Mouse (Mus musculus): ENCODE results near the gene Gnaz. TPM values are rescaled to one million over a fixed set of nuclear protein-coding genes. Genes with fewer than 3 reads are reported as not detected.
A peak's percentile ranks its signal among the peaks of the same experiment; 100 is the strongest.

Gnaz gene
- polyA plus RNA-seq, 1 experiment from 2014 or later, result 5.6 TPM

DNA sequence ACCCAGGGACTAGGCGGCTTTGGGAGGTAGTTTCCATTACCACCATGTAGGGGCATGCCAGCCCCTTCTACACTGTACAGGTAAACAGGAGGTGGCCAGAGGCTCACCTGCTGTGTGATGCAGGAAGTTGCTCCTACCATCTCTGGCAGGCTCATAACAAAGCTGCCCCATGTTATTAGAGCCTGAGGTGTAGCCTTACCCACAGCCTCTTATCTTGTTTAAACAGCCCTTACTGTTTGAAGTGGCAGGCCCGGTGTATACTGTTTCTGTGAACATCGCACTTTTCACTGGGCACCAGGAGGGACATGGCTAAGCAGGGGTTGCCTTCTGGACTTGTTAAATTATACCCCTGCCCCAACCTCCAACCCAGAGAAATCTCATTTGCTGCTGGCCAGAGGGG lies 37.1 kb downstream of the Gnaz start:
- H3K27me3 ChIP-seq (replicated peaks), result no peaks in the 10 kb centered on the region
- H3K27ac ChIP-seq, result no peak overlapping the region
- H3K4me2 ChIP-seq, result no peak overlapping the region
- WGBS, result 59% methylated on average over 3 of the region's 3 CpGs
- H3K9ac ChIP-seq, result no peak overlapping the region
- no peak overlapping the region for H3K4me3 ChIP-seq (replicated peaks)
- no peaks in the 10 kb centered on the region for H3K9me3 ChIP-seq
- peak; percentile 82 for ATAC-seq (ENCODE audit: insufficient read depth, low FRiP score, low read depth)
- 0 out of 2 replicates have a peak, but pooled peaks cover 6% of the 10 kb centered on the region for H3K4me1 ChIP-seq
- no peaks in the 10 kb centered on the region for H3K36me3 ChIP-seq

DNA sequence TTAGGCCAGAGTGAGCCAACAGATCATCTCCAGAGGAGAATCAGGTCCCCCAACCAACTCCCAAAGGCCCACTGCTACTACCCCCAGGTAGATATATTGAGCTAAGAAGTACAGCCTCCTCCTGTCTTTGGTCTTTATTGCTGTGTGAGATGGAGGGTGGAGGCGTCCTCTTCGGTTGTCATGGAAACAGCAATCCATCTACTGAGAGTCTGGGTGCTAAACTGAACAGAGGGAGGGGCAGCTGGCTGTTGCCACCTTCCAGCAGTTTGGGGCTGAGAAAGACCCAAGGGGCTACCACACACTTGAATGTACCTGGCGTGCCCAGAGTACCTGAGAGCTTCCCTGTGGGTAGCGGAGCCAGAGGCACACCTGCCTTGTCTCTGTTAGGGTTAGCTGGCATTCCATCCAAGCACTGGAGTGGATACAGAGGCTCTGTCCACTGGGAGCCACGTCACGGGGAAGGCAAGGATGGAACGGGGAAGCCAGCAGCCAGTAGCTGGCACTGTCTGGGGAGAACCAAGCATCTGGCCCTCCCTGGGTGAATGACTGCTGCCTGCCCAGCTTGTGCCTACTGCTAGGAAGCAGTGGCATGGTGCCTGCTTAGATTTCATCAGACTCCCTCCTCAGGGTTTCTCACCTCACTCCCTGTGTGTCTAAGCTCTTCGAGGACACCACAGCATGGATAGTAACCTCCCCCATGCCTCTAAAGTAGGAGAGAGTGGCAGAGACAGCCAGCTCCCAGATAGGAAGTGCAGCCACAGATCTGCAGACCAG lies 40.1 kb downstream of the Gnaz start:
- Histone ChIP-seq H3K4me1 (0 out of 2 replicates have a peak, but pooled peaks cover 6% of the 10 kb centered on the region), H3K36me3 (no peaks in the 10 kb centered on the region), H3K4me3 (replicated peaks) (no peak overlapping the region), H3K27ac (no peak overlapping the region), H3K4me2 (no peak overlapping the region), H3K9ac (no peak overlapping the region), H3K9me3 (no peaks in the 10 kb centered on the region), H3K27me3 (replicated peaks) (no peaks in the 10 kb centered on the region)
- 69% methylated on average over 8 of the region's 8 CpGs for WGBS
- ATAC-seq (ENCODE audit: insufficient read depth, low FRiP score, low read depth), result no peak

DNA sequence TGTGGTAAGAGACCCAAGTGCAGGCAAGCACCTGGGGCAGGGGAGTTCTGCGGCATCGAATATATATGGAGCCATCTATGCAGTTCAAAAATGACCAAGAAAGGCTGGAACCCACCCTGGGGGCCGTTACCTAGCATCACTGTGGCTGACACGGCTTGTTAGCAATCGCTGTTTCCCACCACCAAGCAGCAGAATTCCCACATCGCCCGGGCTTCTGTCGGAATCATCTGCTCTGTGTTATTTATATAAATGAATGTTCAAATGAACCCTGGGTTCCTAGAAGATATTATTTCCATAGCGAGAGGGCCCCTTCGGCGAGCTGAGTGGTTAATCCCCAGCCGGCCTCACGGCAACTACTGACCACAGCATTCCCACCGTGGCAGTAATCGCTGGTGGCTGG lies 43.7 kb downstream of the Gnaz start:
- Histone ChIP-seq H3K9me3 (no peaks in the 10 kb centered on the region), H3K4me2 (no peak overlapping the region), H3K27ac (no peak overlapping the region), H3K9ac (no peak overlapping the region), H3K4me1 (no peaks in the 10 kb centered on the region), H3K4me3 (replicated peaks) (no peak overlapping the region), H3K36me3 (no peaks in the 10 kb centered on the region), H3K27me3 (replicated peaks) (no peaks in the 10 kb centered on the region)
- ATAC-seq (ENCODE audit: insufficient read depth, low FRiP score, low read depth), result no peak
- WGBS, result 80% methylated on average over 15 of the region's 15 CpGs

DNA sequence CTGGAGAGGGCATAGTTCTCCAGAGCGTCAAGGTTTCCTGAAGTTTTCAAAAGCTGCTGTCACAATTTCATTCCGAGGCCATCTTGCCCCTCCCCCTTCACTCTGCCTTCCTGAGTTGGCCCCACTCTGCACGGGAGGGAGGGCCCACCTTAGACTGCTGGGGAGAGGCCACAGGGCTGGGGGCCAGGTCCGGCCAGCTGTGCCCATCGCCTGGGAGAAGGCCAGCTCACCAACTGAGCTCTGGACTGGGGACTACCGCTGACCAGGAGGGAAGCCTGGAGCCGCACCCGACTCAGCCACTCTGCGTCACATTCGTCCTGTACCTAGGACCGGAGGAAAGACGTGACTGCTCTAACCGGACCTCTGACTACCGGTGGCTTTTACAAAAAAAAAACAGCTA lies 48.5 kb downstream of the Gnaz start:
- Histone ChIP-seq H3K4me3 (replicated peaks) (no peak overlapping the region), H3K9ac (no peak overlapping the region), H3K9me3 (no peaks in the 10 kb centered on the region), H3K36me3 (no peaks in the 10 kb centered on the region), H3K27me3 (replicated peaks) (no peaks in the 10 kb centered on the region), H3K4me1 (no peaks in the 10 kb centered on the region), H3K4me2 (no peak overlapping the region), H3K27ac (no peak overlapping the region)
- WGBS, result 58% methylated on average over 14 of the region's 14 CpGs
- ATAC-seq (ENCODE audit: insufficient read depth, low FRiP score, low read depth), result no peak

DNA sequence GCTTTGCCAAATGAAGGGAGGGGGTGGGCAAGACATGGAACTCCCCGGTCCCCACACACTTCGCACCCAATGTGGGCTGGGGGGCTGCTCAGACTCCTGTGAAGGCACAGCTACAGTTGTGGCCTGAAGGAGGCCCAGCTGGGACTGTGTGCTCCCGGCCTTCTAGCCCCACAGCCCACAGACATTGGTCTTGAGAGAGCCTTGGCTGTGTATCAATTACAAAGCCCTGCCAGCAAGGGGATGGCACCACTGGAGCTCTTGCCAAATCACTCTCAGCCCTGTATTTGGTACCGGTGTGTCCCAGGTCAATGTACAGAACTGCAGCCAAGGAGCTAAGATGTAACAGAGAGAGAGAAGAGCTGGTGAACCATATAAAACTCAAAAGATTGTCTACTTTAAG lies 49.5 kb downstream of the Gnaz start:
- H3K9ac ChIP-seq, result no peak overlapping the region
- no peak for ATAC-seq (ENCODE audit: insufficient read depth, low FRiP score, low read depth)
- H3K27ac ChIP-seq, result no peak overlapping the region
- WGBS, result 86% methylated on average over 4 of the region's 4 CpGs
- H3K4me1 ChIP-seq, result no peaks in the 10 kb centered on the region
- H3K36me3 ChIP-seq, result no peaks in the 10 kb centered on the region
- H3K27me3 ChIP-seq (replicated peaks), result no peaks in the 10 kb centered on the region
- H3K4me3 ChIP-seq (replicated peaks), result no peak overlapping the region
- no peaks in the 10 kb centered on the region for H3K9me3 ChIP-seq
- no peak overlapping the region for H3K4me2 ChIP-seq

DNA sequence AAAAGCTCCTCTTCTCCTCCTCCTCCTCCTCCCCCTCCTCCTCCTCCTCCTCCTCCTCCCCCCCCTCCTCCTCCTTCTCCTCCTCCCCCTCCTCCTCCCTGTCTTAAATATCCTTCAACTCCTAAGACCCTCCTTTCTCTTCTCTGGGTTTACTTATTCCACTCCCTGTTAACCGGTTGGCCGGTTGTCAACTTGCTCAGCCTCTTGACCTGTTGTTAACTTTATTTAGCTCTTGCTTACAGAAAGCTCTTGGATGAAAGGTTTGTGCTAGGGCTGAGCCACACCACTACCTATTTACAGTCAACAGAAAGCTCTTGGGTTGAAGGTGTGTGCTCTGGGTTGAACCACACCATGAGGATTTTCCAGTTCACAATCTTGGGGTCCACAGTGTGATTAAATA lies 53.3 kb downstream of the Gnaz start:
- whole genome bisulfite sequencing, result 25% methylated on average over 2 of the region's 2 CpGs
- no peak overlapping the region for H3K4me3 ChIP-seq (replicated peaks)
- no peak overlapping the region for H3K27ac ChIP-seq
- no peaks in the 10 kb centered on the region for H3K9me3 ChIP-seq
- H3K27me3 ChIP-seq (replicated peaks), result no peaks in the 10 kb centered on the region
- no peaks in the 10 kb centered on the region for H3K4me1 ChIP-seq
- no peak for ATAC-seq (ENCODE audit: insufficient read depth, low FRiP score, low read depth)
- no peak overlapping the region for H3K9ac ChIP-seq
- H3K4me2 ChIP-seq, result no peak overlapping the region
- H3K36me3 ChIP-seq, result no peaks in the 10 kb centered on the region

DNA sequence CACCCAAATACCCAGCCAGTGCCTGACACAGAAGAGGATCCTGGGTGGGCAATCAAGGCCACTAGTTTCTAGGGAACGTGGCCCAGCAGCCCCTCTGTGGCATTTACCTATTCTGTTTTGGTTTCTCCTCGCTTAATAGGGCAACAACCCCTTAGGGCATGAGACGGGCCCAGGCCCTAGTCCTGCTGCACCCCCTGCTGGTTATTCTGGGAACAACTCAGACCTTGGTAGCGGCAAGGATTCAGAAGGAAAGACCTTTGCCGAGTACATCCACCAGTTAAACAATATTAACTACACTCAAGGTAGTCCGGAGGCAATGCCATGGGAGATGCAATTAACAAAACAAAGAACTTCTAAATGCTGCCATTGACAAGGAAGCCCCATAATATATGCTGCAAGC lies 54.2 kb downstream of the Gnaz start:
- H3K27ac ChIP-seq, result no peak overlapping the region
- H3K4me3 ChIP-seq (replicated peaks), result no peak overlapping the region
- H3K9ac ChIP-seq, result no peak overlapping the region
- peak; percentile 36; the same call in 1 of the 2 replicates for ATAC-seq (ENCODE audit: insufficient read depth, low FRiP score, low read depth)
- H3K9me3 ChIP-seq, result no peaks in the 10 kb centered on the region
- no peak overlapping the region for H3K4me2 ChIP-seq
- no peaks in the 10 kb centered on the region for H3K36me3 ChIP-seq
- no peaks in the 10 kb centered on the region for H3K27me3 ChIP-seq (replicated peaks)
- no peaks in the 10 kb centered on the region for H3K4me1 ChIP-seq
- WGBS, result 11% methylated on average over 6 of the region's 6 CpGs

DNA sequence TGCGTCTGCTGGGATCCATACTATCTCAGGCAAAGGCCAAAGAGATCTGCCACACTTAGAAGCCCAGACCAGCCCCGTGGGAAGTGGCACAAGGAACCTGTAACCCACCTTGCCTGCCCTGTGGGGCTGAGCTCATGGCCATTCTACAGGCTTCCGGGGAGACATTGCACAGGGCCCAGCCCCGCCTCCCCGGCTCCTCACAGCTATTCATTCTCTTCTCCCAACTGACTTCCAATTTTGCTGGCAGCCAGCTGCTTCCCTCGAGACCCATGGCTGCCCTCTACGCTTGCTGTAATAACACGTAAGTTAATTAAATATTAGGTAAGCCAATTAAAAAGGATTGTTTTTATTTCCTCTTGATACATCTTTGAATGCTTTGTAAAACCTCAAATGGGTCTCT lies 59.5 kb downstream of the Gnaz start:
- Histone ChIP-seq H3K4me3 (replicated peaks) (no peak overlapping the region), H3K36me3 (no peaks in the 10 kb centered on the region), H3K9ac (no peak overlapping the region), H3K9me3 (no peaks in the 10 kb centered on the region), H3K4me2 (no peak overlapping the region), H3K27ac (no peak overlapping the region), H3K27me3 (replicated peaks) (no peaks in the 10 kb centered on the region), H3K4me1 (no peaks in the 10 kb centered on the region)
- 68% methylated on average over 8 of the region's 8 CpGs for WGBS
- ATAC-seq (ENCODE audit: insufficient read depth, low FRiP score, low read depth), result no peak

DNA sequence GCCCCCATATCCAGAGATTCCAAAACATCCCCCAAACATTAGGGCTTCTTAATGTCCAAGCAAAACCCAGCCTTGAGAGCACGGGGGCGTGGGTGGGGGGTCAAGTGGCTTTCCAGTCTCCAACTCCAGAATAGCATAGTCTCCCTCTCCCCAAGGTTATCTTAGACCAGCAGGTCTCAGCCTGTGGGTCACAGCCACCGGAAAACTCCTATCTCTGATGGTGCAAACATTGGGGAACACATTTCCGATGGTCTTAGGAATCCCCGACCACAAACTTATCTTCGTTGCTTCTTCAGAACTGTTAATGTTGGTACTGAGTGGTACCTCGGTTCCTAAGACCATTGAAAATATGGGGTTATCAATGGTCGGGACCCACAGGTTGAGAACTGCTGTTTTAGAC lies 61.8 kb downstream of the Gnaz start:
- Histone ChIP-seq H3K4me2 (no peak overlapping the region), H3K36me3 (no peaks in the 10 kb centered on the region), H3K27ac (no peak overlapping the region), H3K9me3 (no peaks in the 10 kb centered on the region), H3K4me1 (0 out of 2 replicates have a peak, but pooled peaks cover 4% of the 10 kb centered on the region), H3K4me3 (replicated peaks) (no peak overlapping the region), H3K27me3 (replicated peaks) (no peaks in the 10 kb centered on the region), H3K9ac (no peak overlapping the region)
- ATAC-seq (ENCODE audit: insufficient read depth, low FRiP score, low read depth), result no peak
- 82% methylated on average over 8 of the region's 8 CpGs for WGBS

DNA sequence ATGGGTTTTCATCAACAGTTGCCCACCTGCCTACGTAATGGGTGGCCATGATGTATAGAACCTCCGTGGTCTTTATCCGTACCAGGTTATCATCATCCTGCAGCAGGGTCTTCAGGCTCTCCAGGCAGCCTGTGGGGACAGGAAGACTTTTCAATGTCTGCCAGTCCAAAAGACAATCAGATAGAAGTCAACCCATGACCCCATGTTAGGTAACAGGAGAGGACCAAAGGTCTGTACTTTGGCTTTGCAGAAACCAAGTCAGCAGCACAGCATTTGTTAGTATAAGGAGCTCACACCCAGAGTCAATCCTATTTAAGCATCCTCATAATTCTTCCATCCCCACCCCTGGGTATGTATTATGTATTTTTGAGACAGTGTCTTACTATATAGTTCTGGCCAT lies 62.7 kb downstream of the Gnaz start:
- no peaks in the 10 kb centered on the region for H3K9me3 ChIP-seq
- no peak overlapping the region for H3K4me2 ChIP-seq
- WGBS, result 86% methylated on average over 3 of the region's 3 CpGs
- ATAC-seq (ENCODE audit: insufficient read depth, low FRiP score, low read depth), result no peak
- no peaks in the 10 kb centered on the region for H3K36me3 ChIP-seq
- no peak overlapping the region for H3K4me3 ChIP-seq (replicated peaks)
- 0 out of 2 replicates have a peak, but pooled peaks cover 4% of the 10 kb centered on the region for H3K4me1 ChIP-seq
- H3K9ac ChIP-seq, result no peak overlapping the region
- no peaks in the 10 kb centered on the region for H3K27me3 ChIP-seq (replicated peaks)
- no peak overlapping the region for H3K27ac ChIP-seq

DNA sequence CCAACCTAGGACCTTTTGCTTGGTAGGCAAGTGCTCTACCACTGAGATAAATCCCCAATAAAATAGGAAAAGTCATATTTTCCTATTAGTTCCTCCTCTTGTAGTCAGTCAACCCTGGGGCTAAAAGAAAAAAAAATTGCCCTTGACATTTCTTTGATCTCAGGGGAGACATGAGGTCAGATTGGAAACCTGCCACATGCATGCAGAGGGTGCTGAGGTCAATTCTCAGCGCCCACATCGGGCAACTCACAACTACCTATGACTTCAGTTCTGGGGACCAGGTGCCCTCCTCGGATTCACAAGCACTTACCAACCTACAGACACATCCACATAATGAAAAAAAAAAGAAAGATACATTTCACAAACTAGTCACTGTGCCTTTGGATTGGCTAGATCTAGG lies 63.3 kb downstream of the Gnaz start:
- no peak for ATAC-seq (ENCODE audit: insufficient read depth, low FRiP score, low read depth)
- H3K27me3 ChIP-seq (replicated peaks), result no peaks in the 10 kb centered on the region
- no peak overlapping the region for H3K9ac ChIP-seq
- H3K36me3 ChIP-seq, result no peaks in the 10 kb centered on the region
- WGBS, result 77% methylated on average over 3 of the region's 3 CpGs
- H3K4me2 ChIP-seq, result no peak overlapping the region
- H3K27ac ChIP-seq, result no peak overlapping the region
- no peak overlapping the region for H3K4me3 ChIP-seq (replicated peaks)
- no peaks in the 10 kb centered on the region for H3K9me3 ChIP-seq
- H3K4me1 ChIP-seq, result 0 out of 2 replicates have a peak, but pooled peaks cover 4% of the 10 kb centered on the region

DNA sequence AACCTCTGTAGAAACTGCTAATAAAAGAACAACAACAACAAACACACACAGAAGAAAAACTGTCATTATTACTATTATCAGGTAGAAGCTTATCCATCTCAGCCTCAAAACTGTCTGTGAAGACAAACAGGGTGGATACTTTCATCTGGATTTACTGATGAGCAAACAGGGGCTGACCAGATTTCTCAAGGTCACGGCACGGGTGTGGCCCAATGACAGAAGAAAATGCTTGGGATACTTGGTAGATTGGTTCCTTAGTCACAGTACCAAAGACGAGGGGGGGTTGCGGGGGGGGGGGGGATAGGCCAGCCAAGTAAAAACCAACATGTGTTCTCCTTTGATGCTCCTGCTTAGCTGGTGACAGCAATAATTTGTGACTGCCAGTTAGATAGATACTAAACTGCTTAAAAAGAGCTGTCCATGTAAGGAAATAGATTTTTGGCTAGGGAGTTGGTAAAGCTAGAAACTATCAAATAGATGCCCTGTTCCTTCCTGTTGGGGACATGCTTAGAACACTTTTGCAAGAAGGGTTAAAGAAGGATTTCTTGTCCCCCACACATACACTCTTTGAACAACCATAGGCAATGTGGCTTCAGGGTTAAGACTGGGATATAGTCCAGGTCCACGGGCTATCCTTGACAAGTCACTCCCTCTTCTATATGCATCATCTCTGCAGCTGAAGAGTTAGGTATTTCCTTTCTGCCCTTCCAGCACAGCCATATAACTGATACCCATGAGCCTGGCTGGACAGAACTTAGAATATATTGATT lies 64.6 kb downstream of the Gnaz start:
- no peak overlapping the region for H3K27ac ChIP-seq
- no peak overlapping the region for H3K9ac ChIP-seq
- no peak overlapping the region for H3K4me3 ChIP-seq (replicated peaks)
- H3K27me3 ChIP-seq (replicated peaks), result no peaks in the 10 kb centered on the region
- H3K4me2 ChIP-seq, result no peak overlapping the region
- H3K4me1 ChIP-seq, result 0 out of 2 replicates have a peak, but pooled peaks cover 4% of the 10 kb centered on the region
- H3K36me3 ChIP-seq, result no peaks in the 10 kb centered on the region
- 54% methylated on average over 5 of the region's 5 CpGs for WGBS
- ATAC-seq (ENCODE audit: insufficient read depth, low FRiP score, low read depth), result no peak
- no peaks in the 10 kb centered on the region for H3K9me3 ChIP-seq
